Comparison of ENCODE assay signal across 22 mouse cellular contexts in the genomic region with DNA sequence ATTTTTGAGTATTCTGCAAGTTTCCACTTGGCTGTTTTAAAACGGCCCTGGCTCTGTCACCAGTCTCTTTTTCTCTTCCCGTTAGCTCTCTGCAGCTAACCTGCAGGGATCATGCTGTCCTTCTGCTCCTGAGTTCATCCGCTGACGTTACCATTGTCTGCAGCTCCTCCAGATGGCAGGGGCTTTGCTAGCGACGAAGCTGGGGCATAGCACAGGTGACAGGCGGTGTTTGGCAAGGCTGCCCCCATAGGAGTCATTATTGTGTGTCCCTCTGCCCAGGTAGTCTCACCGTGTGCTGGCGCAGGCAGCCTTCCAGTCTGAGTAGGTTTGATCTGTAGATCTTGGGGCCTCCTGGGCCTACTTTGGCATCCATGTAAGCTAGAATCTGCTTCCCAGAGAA.
DNase-seq lines count a peak whose midpoint lies in the region; TF ChIP-seq lines count a peak whose summit lies in the region.
"Had no signal": no experiment of that assay in that cellular context is flagged by ENCODE, and none has a peak within 500 bp of the region (broad histone marks: within the 10 kb centered on the region; RNA-seq: fewer than 3 reads in every experiment).

No protein-coding gene starts in this region.

- 0 out of 2 replicates have a peak overlapping the region, but pooled peaks have one; percentile 5 for H3K9ac ChIP-seq in MEL (ENCODE audit: control insufficient read depth, low read depth, low read length, poor library complexity, severe bottlenecking)
- H3K9ac ChIP-seq: heart, embryonic 12.5 days; hindbrain, embryonic 12.5 days; intestine, embryonic 15.5 days; limb, embryonic 15.5 days; liver, embryonic 14.5 days; lung, embryonic 15.5 days had no signal

- no peak for TF ChIP-seq EP300 in MEL (IDR thresholded peaks at IDR 0.05; ENCODE audit: low read depth in 1 of 2, low read length in 2 of 2)

- no peak for TF ChIP-seq RAD21 in MEL (IDR thresholded peaks at IDR 0.05; ENCODE audit: low read depth, low read length)

- H3K79me2 ChIP-seq in MEL (ENCODE audit: control insufficient read depth, insufficient read depth, low read length, poor library complexity) = no peaks in the 10 kb centered on the region

- WGBS in cerebellum, adult 2 months = 16% methylated on average over 9 of the region's 9 CpGs
- WGBS in limb, embryonic 10.5 days = 91% methylated on average over 9 of the region's 9 CpGs

- peaks cover 0 to 3% of the 10 kb centered on the region in 2 experiments; a peak in 2 of 4 replicates for H3K4me1 ChIP-seq in MEL (ENCODE audit: control insufficient read depth in 1 of 2, insufficient read depth in 2 of 2, low read length in 2 of 2)
- peaks cover 9% of the 10 kb centered on the region for H3K4me1 ChIP-seq in cerebellum, adult 2 months (ENCODE audit: control insufficient read depth, insufficient read depth, low read length)
- H3K4me1 ChIP-seq in limb, embryonic 10.5 days = peaks cover 8% of the 10 kb centered on the region; the same call in 1 of the 2 replicates
- H3K4me1 ChIP-seq: heart, embryonic 12.5 days; hindbrain, embryonic 12.5 days; intestine, embryonic 15.5 days; limb, embryonic 15.5 days had no signal

- no peaks in the 10 kb centered on the region for H3K27me3 ChIP-seq in MEL (ENCODE audit: control insufficient read depth in 1 of 2, insufficient read depth in 2 of 2, low read length in 2 of 2)
- no peaks in the 10 kb centered on the region for H3K27me3 ChIP-seq in cerebellum, adult 2 months (ENCODE audit: control insufficient read depth, insufficient read depth, low read length)
- no peaks in the 10 kb centered on the region for H3K27me3 ChIP-seq in limb, embryonic 10.5 days (ENCODE audit: low read depth, poor library complexity, severe bottlenecking)
- H3K27me3 ChIP-seq: heart, embryonic 12.5 days; hindbrain, embryonic 12.5 days; intestine, embryonic 15.5 days; limb, embryonic 15.5 days; lung, embryonic 15.5 days; Patski had no signal

- peak overlapping the region in 1 of 2 experiments; percentile 2; a peak in 1 of 4 replicates for H3K4me3 ChIP-seq in MEL (ENCODE audit: control insufficient read depth in 1 of 2, insufficient read depth in 1 of 2, low read depth in 2 of 2, low read length in 2 of 2)
- no peak overlapping the region for H3K4me3 ChIP-seq in cerebellum, adult 2 months (replicated peaks; ENCODE audit: insufficient read depth, low read depth, low read length)
- no peak overlapping the region for H3K4me3 ChIP-seq in limb, embryonic 10.5 days
- H3K4me3 ChIP-seq: forebrain, embryonic 10.5 days; heart, embryonic 12.5 days; hindbrain, embryonic 12.5 days; intestine, embryonic 15.5 days; limb, embryonic 15.5 days; lung, embryonic 15.5 days; midbrain, embryonic 10.5 days; myocyte had no signal

- DNase-seq in heart, adult 11 months = peak; percentile 53
- no peak for DNase-seq in heart, postnatal 14 days
- DNase-seq in MEL (ENCODE audit: low read depth, low spot score) = no peak
- DNase-seq in cerebellum, adult 2 months = peak; percentile 52 to 66
- peak; percentile 48 to 57 for DNase-seq in cerebellum, postnatal 25 days
- no peak for DNase-seq in limb, embryonic 10.5 days (ENCODE audit: low spot score)
- no peak for DNase-seq in adrenal gland, adult 2 months
- DNase-seq: gastrocnemius, postnatal 10 days; kidney, adult 9 months; kidney, postnatal 14 days; thymus, adult 18-20 months; thymus, postnatal 36 days had no signal

- intact Hi-C loops in heart, postnatal 14 days (cut with DNase I) = no loop called here

- H3K36me3 ChIP-seq in MEL (ENCODE audit: control insufficient read depth in 1 of 2, insufficient read depth in 2 of 2, low read length in 2 of 2) = peaks cover 0 to 3% of the 10 kb centered on the region in 2 experiments; a peak in 2 of 4 replicates
- peaks cover 4% of the 10 kb centered on the region; the same call in 1 of the 2 replicates for H3K36me3 ChIP-seq in limb, embryonic 10.5 days
- H3K36me3 ChIP-seq: forebrain, embryonic 10.5 days; heart, embryonic 12.5 days; hindbrain, embryonic 12.5 days; intestine, embryonic 15.5 days; limb, embryonic 15.5 days; lung, embryonic 15.5 days; midbrain, embryonic 10.5 days had no signal

- H3K9me3 ChIP-seq in MEL (replicated peaks; ENCODE audit: insufficient read depth, low read length) = no peaks in the 10 kb centered on the region
- H3K9me3 ChIP-seq in limb, embryonic 10.5 days (replicated peaks) = no peaks in the 10 kb centered on the region
- H3K9me3 ChIP-seq: forebrain, embryonic 10.5 days; heart, embryonic 12.5 days; hindbrain, embryonic 12.5 days; intestine, embryonic 15.5 days; limb, embryonic 15.5 days; lung, embryonic 15.5 days; midbrain, embryonic 10.5 days had no signal

- no peak for TF ChIP-seq CTCF in MEL (IDR thresholded peaks at IDR 0.05 in 2 of 3, conservative IDR thresholded peaks at IDR 0.05 in 1 of 3; ENCODE audit: control insufficient read depth in 1 of 3, insufficient read depth in 1 of 3, low read depth in 2 of 3, low read length in 3 of 3, poor library complexity in 1 of 3, severe bottlenecking in 1 of 3)
- TF ChIP-seq CTCF in cerebellum, adult 2 months (IDR thresholded peaks at IDR 0.05; ENCODE audit: borderline replicate concordance, insufficient read depth, low read depth, low read length) = no peak

- no peak overlapping the region for H3K27ac ChIP-seq in MEL (ENCODE audit: control insufficient read depth, low read depth, low read length)
- peak overlapping the region; percentile 59; the same call in 1 of the 2 replicates for H3K27ac ChIP-seq in cerebellum, adult 2 months (ENCODE audit: insufficient read depth, low read length)
- no peak overlapping the region for H3K27ac ChIP-seq in limb, embryonic 10.5 days
- H3K27ac ChIP-seq: forebrain, embryonic 10.5 days; hindbrain, embryonic 12.5 days; intestine, embryonic 15.5 days; limb, embryonic 15.5 days; liver, embryonic 14.5 days; lung, embryonic 15.5 days; midbrain, embryonic 10.5 days had no signal

- TF ChIP-seq POLR2A in MEL (IDR thresholded peaks at IDR 0.05; ENCODE audit: control insufficient read depth in 1 of 2, insufficient read depth in 1 of 2, low read depth in 1 of 2, low read length in 2 of 2, poor library complexity in 1 of 2) = no peak; a peak in 1 of 4 replicates
- TF ChIP-seq POLR2A in cerebellum, adult 2 months (IDR thresholded peaks at IDR 0.05; ENCODE audit: borderline replicate concordance, insufficient read depth, low read length) = no peak

TF ChIP-seq in MEL, 35 proteins besides CTCF, POLR2A, EP300 and RAD21:
- no peak for TF ChIP-seq GABPA (IDR thresholded peaks at IDR 0.05; ENCODE audit: low read depth, low read length)
- 0 out of 2 replicates have a peak, but pooled peaks have one; percentile 5 for TF ChIP-seq NELFE (IDR thresholded peaks at IDR 0.05; ENCODE audit: low read depth, low read length)
- TF ChIP-seq SMC3 (IDR thresholded peaks at IDR 0.05; ENCODE audit: low read depth, low read length) = no peak
TF ChIP-seq in MEL: peak in this region for 1.

Comparison
In these comparisons a context has a peak if more than half of its experiments do, and no peak if none do; other contexts are left out.
1. DNase-seq: peak in heart, adult 11 months (single experiment), cerebellum, adult 2 months (2 of 2) and cerebellum, postnatal 25 days (2 of 2); none in heart, postnatal 14 days (0 of 2), MEL (single experiment), limb, embryonic 10.5 days (single experiment) and adrenal gland, adult 2 months (single experiment).